Mouse (Mus musculus): ENCODE measurements around the gene Mttp.

The Mttp gene

DNA sequence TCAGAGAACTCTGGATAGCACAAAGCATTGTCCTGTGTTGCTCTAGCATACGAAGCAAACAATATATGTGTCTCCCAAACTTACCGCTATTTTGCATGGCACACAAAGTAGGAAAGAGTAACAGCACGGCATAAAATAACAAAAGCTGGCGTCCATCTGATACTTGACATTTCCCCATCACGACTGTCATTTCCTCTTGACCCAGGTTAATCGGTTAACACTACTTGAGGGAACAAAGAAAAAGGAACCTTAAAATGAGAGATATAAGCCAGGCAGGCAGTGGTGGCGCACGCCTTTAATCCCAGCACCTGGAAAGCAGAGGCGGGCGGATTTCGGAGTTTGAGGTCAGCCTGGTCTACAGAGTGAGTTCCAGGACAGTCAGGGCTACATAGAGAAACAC lies 10.9 kb downstream of the Mttp start:
- no peak for DNase-seq (ENCODE audit: low spot score)

DNA sequence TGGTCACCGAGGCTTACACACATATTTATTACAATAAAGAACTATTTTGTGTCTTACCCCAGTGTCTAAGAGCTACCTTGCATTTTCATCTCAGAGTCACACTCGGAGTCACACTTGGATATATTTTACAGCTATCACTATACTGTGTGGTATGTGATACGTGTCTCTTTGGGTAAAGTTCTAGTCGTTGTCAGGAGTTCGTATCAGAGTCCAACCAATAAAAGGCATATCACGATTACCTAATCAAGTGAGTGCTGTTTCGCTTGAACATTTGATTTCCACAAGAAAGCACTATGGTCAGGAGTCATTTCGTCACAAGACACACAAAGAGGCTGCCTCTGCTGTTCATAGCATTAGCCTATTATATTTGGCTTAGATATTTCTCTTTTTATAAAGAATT lies 11.3 kb downstream of the Mttp start:
- DNase-seq (ENCODE audit: low spot score), result no peak

DNA sequence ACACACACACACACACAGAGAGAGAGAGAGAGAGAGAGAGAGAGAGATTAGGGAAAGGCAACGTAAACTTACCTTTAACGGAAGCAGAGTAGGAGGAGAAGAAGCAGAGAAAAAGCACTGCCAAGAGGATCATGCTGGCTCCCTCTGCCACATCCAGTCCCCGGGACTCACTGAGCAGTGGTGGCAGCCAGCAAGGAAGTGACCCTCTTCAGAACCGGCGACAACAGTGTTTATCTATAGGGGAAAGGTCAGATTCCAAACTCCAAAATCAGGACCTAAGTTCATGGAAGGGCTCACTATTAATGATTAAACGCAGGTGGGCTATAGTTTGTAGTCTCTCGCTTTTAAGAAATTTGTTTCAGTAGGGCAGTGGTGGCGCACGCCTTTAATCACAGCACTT lies 13.6 kb downstream of the Mttp start:
- no peak for DNase-seq (ENCODE audit: low spot score)

DNA sequence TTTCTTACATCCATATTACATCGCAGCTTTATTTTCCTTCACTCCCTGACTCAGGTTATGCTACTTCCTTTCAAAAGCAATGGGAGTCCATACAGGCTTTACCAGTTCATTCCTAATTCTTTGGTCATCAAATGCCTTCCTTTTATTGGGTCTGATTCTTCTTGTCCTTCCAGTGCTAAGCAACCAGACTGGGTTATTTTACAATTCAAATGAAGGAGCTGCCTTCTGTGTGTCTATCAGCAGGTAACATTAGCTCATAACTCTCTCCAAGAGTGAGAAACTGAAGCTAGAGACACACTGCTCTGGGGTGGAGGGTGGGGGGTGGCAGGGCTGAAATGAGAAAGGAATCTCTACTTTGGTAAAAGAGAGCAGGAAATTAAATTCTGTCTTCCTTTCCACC lies 14.1 kb downstream of the Mttp start:
- no peak for DNase-seq (ENCODE audit: low spot score)

DNA sequence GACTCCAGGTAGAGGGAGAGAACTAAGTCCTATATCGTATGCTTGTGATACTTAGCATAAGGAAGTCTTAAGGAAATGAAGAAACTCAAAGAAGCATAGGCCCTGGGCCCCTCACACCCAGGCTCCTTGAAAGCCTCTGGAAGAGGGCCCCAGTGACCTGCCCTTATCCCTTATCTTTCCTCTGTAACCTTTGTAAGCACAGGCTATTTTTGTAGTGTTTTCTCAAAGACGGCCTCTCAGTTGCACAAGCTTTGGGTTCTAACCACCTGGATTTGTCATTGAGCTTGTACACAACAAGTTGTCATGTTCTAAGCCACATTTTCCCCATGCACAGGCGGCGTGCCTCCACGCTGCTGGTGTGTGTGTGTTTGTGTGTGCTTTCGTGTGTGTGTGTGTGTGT lies 15.7 kb downstream of the Mttp start:
- DNase-seq (ENCODE audit: low spot score), result no peak

DNA sequence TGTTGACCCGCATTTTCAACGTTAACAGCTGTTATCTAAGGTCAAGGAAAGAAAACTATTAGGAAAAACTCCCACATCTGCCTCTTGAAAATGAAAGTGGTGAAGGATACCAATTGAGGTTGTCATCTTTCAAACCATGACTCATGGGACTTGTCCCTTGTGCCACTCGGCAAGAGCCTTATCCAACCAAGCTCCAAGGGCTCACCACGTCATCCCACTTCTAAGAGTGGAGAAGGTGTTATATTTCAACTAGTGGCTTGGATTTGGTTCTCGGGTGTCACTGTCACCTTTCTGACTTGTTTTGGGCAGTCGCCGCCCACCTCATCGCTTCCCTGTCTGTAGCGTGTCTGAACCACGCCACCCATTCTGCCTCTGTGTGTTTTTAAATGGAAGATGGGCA lies 20.9 kb downstream of the Mttp start:
- no peak for DNase-seq (ENCODE audit: low spot score)

DNA sequence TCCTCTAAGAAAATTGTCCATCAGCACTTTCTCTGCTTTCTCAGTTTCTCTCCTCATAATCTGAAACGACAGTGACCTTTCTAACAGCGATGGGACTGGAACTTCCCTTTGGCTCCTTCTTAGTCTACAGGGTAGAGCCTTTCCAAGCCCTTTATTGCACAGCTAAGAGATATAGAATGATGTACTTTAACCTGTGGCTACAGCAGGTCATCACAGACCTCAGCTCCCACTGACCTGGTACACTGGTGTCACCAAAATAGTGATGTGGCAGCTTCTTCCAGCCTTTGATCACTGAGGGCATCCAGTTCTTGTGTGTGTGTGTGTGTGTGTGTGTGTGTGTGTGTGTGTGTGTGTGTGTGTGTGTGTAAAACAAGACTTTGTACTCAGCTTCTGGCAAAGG lies 23.3 kb downstream of the Mttp start:
- no peak for DNase-seq (ENCODE audit: low spot score)

DNA sequence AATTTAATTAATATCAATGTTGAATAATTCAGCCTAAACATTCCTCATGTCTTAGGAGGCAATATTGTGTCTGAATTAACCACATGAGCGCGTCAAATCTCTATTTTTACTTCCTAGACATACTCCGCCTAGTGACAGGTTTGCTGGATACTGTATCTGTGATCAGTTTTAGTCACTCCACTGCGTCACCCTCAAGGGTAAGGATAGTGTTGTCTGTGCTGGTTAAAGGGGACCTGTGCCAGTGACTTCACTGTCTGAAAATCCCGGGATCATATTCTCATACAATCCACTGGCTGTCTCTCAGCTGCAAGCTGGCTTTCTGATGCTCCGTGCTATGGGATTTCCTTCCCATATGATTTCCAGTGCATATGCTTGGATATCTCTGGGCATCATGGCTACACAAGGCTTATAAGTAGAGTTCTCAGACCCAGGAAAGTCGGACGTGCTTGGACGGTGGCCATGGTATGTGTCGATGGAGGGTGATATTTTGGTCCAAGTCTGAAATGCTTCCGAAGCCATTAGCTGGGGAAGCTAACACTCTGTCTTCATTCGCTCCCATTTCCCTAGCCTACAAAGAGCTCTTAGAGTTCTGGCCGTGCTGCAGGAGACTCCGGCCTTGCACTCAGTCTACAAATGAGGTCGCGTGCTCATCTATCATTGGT lies 25.2 kb downstream of the Mttp start:
- no peak for DNase-seq (ENCODE audit: low spot score)

DNA sequence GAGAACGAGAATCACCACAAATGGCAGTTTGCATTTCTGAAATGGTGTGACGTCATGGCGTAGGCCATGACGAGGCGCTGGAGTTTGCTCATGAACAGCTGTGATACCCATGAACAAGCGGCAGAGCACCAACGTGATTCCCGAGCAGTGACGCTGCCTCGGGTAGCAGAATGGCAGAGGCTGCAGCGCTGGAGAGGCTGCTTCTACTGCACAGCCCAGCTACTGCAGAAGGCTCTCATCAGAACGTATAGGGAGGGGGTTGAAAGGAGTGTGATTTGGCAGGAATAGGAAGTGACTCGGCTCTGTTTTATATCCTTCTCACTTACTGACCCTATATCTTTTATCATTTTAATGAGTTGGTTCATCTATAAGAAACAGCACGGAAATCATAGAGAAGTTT lies 25.9 kb downstream of the Mttp start:
- no peak for DNase-seq (ENCODE audit: low spot score)

DNA sequence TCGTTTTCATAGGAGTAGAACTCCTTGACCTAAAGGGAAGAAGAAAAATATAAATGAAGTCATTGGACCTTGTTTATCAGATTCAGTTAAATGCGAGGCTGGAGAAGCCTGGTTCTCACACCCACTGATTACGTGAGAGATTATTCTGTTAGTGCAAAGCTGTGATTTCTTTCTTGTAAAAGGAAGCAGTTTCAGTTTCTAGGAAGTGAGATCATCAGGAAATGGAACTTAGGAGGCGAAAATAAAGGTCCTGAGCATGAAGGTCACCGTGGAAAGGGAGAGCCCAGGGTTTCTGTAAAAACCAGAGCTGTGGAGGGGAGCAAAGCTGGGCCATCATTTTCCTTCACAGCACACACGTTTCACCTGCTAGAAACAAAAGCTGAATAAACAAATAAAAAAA lies 26.4 kb downstream of the Mttp start:
- DNase-seq (ENCODE audit: low spot score), result no peak

DNA sequence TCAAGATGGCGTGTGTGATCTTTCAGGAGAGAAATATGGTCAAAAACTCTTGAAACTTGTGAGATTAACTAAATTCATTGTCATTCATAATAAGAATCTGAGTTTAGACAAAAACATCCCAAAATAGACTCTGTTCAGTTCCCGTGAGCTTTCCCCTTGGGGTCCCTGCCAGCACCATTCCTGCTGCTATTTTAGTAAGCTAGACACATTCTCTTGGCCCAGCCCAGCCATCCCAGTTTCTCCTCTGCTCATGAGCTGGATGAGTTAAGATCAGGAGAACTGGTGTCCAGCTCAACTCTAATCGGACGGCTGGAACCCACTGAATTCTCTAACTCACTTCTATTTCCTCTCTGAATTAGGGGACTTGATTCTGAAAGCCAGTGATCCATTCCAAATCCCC lies 27.9 kb downstream of the Mttp start:
- no peak for DNase-seq (ENCODE audit: low spot score)

DNA sequence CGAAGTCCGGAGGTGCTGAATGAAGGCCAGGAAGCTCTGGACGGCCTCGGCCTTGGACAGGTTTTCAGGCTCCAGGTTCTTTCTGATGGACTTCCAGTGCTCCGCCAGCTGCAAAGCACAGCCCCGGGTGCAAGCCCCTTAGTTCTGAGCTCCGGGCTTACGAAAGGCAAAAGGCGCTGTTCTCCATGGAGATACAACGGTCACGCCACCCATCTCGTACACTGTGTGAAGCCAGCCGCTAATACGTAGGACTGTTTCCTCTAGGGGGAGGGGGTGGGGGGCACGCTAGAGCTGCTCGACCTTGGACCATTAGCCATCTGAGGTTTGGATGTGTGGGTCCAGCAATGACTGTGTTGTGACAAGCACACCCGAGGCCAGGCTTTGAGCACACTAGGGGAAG lies 30.7 kb downstream of the Mttp start:
- no peak for DNase-seq (ENCODE audit: low spot score)

DNA sequence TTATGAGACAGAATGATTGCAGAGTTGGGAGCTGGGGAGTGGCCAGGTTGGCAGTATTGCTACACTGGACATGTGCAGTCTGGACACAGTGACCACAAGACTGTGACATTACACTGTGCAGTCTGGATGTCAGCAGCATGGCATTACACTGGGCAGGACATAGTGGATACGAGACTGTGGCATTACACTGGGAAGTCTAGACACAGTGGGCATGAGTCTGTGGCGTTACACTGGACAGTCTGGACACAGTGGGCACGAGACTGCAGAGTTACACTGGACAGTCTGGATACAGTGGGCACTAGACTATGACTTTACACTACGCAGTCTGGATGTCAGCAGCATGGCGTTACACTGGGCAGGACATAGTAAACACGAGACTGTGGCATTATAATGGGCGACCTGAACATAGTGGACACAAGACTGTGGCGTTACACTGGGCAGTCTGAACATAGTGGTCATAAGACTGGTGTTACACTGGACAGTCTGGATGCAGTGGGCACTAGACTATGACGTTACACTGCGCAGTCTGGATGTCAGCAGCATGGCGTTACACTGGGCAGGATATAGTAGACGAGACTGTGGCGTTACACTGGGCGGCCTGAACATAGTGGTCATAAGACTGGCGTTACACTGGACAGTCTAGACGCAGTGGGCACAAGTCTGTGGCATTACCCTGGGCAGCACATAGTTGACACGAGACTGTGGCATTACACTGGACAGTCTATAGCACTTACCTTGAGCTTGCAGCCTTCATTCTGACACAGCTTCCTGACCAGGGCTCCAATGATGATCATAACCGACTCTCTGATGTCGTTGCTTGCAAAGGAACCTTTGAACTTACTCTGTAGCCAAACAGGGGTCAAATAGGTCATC lies 33.6 kb downstream of the Mttp start:
- no peak for DNase-seq (ENCODE audit: low spot score)

DNA sequence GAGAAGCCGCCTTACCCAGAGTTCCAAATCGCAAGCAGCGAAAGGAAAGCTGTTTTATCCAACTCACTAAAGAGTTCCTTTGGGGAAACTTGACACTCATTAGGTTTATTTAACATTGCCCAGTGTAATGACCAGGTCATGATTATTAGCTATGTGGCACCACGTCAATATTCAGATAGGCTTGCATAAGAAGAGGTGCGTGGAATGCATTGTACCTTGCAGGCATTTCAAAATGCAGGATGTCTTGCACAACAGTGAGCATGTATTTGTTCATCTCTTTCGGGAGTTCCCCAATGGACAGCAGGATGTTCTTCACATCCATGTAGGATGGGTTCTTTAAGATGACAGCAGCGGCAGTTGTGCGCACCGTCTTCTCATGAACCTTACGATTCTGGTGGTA lies 37.9 kb downstream of the Mttp start:
- DNase-seq (ENCODE audit: low spot score), result no peak

DNA sequence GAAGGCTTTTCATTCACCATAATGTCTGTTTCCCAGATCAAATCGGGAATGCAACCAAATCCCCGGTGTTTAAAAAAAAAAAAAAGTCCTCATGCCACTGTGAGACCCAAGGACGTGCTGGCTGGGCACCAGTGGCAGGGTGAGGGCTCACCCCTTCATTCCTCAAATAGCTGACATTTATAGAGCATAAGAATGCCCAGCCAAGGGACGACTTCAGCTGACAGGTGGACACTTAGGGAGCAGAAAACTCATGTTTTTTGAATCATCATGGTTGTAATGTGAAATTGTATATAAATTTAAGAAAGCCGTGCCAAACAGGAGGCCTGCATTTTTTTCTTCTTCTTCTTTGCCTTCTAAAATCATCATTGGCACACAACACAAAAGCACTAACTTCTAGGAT lies 39.7 kb downstream of the Mttp start:
- DNase-seq (ENCODE audit: low spot score), result no peak

DNA sequence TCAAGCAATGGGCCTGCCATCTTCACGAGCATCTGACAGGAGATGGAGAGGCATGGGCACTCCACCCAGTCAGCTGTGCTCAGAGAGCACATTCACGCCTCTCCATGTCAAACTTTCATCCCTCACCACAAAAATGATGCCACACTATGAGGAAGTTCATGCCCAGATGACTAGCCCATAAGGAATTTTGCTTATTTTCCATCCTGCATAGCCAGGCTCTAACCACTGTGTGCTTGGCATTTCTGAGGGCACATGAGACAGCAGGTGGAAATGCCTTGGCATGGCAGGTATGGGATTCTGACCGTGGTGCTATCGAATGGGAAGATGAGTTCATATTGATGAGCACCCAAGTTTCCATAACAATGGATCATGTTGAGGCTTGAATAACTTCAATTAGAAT lies 41.1 kb downstream of the Mttp start:
- no peak for DNase-seq (ENCODE audit: low spot score)

DNA sequence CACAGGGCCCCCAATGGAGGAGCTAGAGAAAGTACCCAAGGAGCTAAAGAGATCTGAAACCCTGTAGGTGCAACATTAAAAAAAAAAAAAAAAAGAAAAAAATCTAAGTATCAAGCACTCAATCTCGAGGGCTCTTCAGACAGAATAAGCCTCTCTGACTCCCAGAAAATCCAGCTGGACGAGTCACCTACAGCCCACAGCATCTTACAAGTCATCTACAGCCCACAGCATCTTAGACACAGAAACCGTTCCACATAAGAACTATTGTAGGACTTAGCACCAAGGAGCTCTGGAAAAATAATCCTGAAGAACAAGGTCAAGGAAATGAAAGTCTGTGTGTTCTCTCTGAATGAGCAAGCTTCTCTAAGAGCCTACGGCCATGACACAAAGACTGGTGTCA lies 42.8 kb downstream of the Mttp start:
- no peak for DNase-seq (ENCODE audit: low spot score)

DNA sequence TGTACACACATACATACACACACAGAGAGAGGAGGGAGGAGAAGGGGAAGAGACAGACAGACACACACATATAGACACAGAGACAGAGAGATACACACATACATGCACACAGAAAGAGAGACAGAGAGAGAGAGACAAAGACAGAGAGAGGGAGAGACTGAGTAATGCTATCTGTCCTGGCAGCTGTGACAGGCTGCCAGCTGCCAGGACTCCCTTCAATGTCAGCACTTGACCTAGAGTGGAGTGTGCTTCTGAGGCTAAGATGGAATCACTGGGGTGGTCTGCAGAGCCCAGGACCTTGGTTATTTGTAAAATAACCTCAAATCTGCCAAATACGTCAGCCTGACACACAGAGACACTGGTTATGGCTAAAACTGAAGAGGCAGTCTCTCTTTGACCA lies 47.0 kb downstream of the Mttp start:
- DNase-seq (ENCODE audit: low spot score), result no peak

DNA sequence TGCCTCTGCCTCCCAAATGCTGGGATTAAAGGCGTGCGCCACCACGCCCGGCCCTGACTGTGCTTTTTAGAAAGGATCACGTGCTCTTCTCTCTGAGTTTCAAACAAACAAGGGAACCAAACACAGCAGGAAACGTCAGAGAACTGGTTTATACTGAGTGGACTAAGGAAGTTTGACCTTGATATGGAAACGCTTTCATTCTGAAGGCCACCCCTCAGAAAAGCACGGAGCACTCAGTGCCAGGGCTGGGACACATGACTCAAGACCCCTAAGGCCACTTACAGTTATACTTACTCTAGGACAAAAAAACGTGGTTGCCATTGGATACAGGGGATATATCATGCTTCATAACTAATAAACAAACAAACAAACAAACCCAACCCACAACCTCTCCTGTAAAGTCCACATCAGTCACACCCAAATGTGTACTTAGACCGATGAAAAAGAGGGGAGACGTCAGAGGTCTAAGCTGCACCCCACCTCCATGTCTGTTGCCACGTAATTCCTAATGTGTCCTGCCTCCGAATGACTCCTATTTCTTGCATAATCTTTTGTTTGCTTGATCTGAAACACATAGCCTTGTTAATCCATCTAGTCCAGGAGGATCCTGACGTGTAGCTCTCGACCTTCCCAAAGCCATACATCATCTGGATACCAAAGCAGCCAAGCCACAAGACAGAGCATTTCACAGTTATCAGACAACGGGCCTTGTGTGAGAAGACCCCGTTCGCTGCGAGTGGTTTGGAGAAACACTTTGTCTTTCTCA lies 48.3 kb downstream of the Mttp start:
- DNase-seq (ENCODE audit: low spot score), result no peak

DNA sequence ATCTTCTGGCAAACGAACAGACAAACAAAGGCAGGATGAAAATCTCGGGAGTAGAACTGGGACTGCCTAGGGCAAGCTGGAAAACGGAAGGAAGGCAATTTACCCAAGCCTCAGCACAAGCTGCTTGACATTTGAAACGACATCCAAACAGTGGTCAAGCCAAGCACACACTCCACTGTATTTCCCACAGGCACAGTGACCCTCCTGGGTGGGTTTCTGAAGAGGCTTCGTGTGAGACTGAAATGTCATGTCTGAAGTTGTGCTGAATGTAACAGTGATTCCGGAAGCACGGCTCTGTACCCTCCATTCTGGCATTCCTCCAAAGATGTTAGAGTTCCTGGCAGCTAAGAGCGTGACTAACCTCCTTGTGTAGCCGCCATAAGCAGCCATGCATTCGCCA lies 49.0 kb downstream of the Mttp start:
- DNase-seq (ENCODE audit: low spot score), result no peak

DNA sequence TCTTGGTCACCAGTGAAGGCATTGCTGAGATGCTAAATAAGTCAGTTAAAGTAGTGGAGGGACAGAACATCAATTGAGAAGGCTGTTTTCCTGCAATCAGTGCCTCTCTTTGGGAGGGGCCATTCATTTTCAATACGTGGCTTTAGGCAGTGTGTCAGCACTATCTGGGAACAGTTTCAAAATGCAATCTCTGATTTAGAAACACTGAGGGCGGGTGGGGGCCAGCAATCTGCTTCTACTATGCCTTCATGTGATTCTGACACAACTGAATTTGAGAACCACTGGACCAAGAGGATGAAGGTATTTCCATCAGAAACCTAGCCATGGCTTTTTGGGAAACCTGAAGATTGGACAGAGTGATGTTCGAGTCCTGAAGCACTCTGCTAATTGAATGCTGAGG lies 49.5 kb downstream of the Mttp start:
- no peak for DNase-seq (ENCODE audit: low spot score)

DNA sequence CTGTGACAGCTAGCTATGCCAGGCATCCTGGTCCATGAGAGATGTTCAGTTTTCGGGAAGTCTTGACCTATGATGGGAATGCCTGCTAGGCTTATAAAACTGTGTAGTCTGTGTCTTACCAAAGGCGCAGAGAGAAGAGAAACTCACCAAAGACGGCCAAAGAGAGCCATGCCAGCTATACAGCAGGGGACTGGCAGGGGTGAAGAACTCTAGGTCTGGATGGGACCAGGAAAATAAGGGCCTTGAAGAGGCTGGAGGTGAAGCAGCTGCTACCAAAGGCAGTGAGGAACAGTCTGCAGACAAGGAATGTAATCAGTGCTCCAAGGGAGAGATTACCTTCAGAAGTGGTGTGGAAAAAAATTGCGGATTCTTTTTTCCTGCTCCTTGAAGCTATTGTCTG lies 60.9 kb downstream of the Mttp start:
- DNase-seq (ENCODE audit: low spot score), result no peak

DNA sequence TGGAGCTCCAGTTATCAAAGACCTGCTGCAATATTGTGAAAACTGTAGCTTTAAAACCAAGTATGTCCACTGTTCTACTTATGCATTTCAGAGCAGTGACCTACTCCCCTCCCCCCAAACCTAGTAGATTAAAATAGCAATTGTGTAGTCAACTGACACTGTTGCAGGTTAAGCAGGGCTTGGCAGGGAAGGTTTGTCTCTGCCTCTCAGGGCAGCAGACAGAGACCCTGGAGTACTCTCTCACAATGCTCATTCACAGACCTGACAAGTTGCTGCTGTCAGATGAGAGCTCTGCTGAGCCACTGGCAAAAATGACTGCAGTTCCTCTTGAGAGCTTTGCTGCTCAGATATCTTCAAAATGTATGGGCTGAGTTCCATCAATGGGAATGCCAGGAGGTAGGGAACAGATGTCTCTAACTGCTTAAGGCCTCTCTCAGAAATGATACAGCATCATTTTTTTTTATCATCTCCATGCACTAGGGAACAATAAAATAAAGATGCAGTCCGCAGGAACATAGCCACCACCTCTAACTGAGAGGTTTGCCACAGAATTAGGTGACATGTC lies 61.6 kb downstream of the Mttp start:
- DNase-seq (ENCODE audit: low spot score), result no peak
